Mouse (Mus musculus) 416B (cell line): ENCODE measurements around the gene Olfr10.
A peak's percentile ranks its signal among the peaks of the same experiment; 100 is the strongest.
"Not testable (repeated sequence)": the region's sequence is repeated elsewhere in the genome, so short reads cannot be mapped to it uniquely, and the experiment has no call there.

Experiments
- DNase-seq: peaks from one replicate; pipeline ENCODE4 v3.0.0; 2011; ENCODE audit warnings: low read depth

Gene Olfr10

DNA sequence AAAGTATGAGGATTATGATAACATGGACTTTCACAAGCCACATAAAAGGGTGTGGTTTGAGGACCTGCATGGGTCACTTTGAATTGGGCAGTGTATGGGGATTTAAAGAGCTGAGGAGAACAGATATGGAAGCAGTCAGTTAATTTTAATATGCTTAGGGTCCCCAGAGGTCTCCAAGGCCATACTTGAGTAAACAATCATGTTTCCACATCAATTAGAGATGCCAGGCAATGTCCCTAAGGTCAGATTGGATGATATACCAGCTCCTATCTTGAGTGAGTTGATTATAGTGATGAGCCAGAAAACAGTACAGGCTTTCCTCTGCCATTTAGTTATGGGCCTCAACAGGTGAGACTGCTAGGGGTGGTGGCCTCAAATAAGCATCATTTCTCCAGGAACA lies at the start of gene Olfr10:
Gene Olfr10 (plus strand): TSS at position 301 of the 400 bp plus-strand sequence.
- no peak for DNase-seq

DNA sequence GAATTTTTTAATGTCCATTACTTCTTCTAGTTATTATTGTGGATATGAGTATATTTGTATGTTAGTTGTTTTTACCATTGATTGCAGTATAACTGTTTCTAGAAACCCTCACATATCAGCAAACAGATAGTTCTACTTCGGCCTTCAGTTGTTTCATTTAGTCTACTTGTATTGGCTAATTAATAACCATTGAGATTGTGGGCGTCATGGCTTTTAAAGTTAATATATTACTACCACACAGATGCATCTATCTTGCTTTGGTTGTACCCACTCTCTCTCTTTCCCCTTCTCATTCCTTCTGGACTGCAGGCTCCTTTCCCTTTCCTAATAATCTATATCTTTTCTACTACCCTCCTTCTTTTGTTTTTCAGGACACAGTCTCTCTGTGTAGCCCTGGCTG lies 45.2 kb upstream of the Olfr10 start:
- DNase-seq: no peak

DNA sequence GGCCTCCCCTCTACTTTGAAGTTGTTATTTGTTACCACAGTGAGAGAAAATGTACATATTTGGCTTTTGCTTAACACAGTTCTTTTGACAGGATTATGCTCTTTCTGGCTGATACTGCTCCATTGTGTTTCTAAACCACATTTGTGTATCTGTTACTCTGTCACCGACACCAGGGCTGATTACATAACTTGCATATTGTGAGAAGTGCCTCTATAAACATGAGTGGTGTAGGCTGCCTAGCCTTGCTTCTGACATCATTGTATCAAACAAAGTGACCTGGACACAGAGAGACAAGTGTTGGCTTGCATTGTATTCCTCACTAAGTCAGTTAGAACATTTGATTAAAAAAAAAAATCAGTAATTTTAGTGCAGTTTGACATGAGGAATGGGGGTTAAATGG lies 44.7 kb upstream of the Olfr10 start:
- DNase-seq: no peak

DNA sequence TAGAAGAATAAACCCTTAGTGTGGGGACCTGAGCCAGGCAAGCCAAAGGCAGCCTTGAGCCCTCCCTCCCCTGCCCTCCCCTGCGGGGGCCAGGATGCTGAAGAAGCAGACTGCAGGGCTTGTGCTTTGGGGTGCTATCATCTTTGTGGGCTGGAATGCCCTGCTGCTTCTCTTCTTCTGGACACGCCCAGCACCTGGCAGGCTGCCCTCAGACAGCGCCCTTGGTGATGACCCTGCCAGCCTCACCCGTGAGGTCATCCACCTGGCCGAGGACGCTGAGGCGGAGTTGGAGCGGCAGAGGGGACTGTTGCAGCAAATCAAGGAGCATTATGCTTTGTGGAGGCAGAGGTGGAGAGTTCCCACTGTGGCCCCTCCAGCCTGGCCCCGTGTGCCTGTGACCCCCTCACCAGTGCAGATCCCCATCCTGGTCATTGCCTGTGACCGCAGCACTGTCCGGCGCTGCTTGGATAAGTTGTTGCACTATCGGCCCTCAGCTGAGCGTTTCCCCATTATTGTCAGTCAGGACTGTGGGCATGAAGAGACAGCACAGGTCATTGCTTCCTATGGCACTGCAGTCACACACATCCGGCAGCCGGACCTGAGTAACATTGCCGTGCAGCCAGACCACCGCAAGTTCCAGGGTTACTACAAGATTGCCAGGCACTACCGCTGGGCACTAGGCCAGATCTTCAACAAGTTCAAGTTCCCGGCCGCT lies 43.8 kb upstream of the Olfr10 start:
- no peak for DNase-seq

DNA sequence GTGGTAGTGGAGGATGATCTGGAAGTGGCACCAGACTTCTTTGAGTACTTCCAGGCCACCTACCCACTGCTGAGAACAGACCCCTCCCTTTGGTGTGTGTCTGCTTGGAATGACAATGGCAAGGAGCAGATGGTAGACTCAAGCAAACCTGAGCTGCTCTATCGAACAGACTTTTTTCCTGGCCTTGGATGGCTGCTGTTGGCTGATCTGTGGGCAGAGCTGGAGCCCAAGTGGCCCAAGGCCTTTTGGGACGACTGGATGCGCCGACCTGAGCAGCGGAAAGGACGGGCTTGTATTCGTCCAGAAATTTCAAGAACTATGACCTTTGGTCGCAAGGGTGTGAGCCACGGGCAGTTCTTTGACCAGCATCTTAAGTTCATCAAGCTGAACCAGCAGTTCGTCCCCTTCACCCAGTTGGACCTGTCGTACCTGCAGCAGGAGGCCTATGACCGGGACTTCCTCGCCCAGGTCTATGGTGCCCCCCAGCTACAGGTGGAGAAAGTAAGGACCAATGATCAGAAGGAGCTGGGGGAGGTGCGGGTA lies 43.2 kb upstream of the Olfr10 start:
- no peak for DNase-seq

DNA sequence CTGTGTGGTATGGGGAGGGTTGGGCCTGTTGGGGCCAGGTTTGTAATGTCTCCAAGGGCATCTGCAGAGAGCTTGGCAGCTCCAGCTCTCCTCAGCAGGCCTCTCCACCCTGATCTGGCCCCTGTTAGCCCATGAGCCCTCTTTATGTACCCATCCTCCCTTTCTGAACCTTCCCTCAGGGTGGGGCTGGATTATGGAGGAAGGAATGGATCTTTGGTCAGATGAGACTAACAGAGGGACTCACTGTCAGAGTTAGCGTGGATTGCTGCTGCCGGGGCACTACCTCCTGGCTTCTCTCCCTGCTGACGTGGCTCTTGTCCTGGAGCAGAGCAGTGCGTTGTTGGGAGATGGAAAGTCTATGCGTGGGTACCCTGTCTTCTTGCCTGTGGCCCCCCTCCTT lies 42.3 kb upstream of the Olfr10 start:
- no peak for DNase-seq

DNA sequence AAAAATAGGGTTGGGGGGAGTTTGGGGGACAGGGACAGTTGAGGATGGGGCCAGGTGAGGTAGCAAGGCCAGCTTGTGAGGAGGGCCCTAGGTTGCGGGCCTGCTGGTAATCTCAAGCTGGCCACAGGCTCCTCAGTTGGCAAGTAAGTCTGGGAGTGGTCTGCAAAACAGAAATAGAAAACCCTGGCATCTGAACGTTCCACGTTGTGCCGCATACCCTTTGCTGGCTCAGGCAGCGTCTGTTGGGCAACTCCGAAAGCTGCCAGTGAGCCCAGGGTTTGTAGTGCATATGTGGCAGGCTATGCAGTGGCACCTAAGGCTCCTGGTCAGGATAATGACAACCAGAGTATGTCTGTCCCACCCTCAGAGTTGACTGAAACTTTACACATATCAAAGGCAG lies 41.4 kb upstream of the Olfr10 start:
- no peak for DNase-seq

DNA sequence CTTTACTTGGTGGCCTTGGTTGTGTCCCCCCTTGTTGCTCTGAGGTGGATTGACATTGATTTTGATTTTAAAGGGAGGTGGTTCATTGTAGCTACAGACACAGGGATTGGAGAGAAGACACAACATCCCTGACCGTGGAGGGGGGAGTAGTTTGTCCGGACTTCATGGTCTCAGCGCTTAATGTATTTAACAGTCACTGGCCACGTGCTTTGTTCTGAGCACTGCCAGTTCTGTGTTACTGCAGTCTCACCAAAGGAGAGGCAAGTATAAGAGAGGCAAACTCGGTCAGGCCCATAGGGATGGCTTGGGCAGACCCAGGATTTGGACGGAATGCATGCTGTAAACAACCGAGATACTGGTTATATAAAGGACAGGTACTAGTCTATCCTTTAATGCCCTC lies 40.5 kb upstream of the Olfr10 start:
- no peak for DNase-seq

DNA sequence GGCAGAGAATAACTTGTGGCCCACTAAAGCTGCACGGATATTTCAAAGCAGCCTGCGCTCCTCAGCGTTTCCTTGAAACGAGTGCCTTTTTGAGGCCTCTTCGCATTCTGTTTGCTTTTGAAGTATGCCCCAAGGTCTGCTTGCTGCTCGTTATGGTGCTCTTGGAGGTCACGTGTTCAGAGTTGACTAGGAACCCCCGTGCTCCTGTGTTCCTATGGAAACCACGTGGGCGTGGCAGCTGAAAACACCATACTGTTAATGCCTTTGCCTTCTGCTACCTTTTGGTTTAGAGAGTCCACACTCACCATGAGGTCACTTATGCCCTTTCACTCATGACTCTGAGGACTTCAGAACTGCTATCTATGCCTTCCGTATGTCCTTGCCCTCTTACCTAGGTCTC lies 39.9 kb upstream of the Olfr10 start:
- no peak for DNase-seq

DNA sequence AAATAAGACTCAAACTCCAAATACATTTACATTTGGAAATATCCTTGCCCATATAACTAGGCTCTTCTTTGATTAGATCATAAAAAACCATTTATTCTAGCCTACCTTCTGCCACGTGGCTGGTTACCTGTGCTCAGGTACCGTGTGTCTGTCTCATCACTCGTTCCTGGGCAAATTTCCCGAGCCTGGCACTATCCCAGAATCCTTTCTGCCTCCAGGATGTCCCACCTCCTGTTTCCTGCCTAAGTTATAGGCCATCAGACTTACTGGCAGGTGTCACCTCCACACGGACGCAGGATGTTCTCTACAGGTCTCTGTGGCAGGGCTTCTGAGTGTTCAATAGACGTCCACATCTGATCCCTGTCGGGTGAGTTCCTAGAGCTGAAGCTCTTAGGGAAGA lies 39.4 kb upstream of the Olfr10 start:
- DNase-seq: no peak

DNA sequence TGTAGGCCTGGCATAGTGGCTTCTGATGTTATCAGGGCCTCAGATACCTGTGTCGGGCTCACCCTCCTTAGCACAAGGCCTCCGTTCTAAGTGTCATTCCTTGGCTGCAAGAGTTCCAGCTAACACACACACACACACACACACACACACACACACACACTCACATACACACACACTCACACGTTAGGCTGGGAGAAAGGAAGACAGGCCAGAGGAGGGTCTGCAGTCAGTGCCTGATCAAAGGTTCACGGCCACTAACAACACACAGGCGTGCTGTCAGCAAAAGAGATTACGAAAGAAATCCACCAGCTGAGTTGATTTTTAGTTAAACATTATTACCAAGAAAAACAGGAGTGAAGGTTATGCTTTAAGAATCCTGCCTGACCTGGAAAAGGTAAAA lies 37.9 kb upstream of the Olfr10 start:
- no peak for DNase-seq

DNA sequence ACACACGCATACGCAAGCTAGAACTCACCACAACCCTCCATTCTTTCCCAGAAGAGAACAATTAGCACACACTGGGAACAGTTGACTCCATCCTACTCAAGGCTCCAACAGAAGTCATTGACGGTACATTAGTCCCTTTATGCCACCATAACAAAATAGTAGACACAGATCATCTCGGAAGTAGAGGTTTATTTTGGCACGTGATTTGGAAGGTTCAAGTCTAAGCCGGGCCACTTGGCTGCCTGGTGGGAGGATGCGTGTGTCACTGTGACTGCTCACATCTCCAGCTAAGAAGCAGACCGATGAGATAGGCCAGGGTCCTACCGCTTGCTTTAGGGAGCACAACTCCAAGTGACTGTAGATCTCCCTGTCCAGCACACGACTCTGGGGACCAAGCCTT lies 37.2 kb upstream of the Olfr10 start:
- no peak for DNase-seq

DNA sequence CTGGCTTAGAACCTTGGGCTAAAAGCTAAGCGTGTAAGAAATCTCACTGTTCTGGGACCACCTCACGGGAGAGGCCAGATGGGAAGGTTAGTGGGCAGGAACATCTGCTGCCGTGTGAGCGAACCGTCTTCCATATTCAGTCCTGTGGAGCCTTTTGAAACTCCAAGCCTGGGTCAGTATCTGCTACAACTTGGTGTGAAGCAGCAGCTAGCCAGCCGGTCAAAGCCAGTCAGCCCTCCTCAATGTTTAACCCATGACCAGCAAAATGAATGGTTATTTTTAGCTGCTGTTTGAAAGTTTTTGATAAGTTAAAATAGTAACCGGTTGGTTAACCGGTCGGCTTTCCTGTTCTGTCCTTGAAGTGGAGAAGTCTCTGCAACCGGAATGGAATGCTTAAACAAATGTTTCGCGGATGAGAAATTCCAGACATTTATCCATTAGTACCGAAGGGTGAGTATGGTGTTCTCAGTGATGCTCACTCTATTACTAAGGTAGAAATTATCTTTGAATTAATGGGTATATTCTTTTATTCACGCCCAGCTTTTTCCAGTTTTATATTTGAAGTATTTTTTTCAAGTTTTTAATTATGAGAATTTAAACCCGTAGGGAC lies 36.5 kb upstream of the Olfr10 start:
- no peak for DNase-seq

DNA sequence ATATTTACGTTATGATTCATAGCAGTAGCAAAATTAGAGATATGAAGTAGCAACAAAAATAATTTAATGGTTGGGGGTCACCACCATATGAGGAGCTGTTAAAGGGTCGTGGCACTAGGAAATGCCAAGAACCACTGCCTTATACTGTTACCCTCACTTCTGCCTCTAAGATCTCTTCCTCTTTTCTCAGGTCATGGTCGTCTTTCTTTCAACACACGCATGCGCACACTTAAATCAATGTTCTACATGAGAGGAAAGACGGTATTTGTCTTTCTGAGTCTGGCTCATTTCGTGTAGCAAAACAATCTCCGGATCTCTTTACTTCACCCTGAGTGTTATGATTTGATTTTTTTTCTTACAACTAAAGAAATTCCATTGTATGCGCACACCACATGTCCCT lies 34.8 kb upstream of the Olfr10 start:
- DNase-seq: no peak

DNA sequence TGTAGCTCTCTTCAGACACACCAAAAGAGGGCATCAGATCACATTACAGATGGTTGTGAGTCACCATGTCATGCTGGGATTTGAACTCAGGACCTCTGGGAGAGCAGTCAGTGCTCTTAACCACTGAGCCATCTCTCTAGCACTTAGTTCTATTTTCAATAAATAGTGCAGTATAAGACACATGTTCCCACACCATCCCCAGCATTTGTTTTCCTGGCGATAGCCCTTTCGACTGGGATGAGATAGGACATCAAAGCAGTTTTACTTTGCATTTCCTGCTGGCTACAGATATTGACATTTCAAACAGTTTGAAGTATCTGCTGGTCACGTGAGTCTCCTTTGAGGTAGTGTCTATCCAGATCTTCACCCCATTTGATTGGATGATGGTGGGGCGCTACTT lies 34.2 kb upstream of the Olfr10 start:
- DNase-seq: no peak

DNA sequence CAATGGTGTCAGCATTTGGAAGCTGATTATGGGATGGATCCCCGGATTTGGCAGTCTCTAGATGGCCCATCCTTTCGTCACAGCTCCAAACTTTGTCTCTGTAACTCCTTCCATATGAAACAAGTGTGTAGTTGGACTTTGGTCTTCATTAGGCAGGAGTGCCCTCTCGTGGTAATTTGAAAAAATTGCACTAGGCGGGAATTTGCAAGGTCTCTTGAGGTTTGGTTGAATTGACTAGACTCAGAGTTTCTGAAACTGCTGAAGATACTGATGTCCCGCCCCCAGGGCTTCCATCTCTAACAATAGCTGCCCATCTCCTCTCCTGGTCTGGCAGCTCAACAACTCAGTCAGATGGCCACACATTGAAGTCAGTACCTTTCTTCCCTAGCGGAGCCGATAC lies 33.2 kb upstream of the Olfr10 start:
- peak; percentile 83 for DNase-seq

DNA sequence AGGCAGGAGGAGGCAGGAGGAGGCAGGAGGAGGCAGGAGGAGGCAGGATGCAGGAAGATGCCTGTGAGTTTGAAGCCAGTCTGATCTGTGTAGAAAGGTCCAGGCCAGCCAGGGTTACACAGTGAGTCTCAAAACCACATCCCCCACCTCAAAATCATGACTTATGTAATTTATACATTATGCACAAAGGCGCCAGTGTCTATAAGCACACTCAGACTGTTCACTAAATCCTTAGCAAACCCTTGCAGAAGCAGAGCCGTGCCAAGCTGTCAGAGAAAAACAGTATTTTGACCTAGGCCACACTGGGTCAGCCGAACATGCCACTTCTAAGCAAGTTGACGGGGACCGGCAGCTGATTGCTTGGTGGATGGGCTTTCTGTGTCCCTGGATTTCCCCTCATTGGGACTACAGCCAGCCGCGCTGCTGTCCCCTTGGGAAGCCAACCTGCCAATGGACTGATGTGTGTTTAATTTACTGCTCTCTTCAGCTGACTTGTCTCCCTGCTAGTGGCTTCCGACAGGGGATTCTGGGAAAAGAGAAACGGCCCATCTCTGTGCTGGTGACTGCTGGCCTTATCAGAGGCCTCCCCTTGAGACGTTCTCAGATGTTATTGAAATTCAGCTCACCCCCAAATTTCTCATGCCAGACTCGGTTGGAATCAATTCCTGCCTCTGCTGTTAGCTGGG lies 30.6 kb upstream of the Olfr10 start:
- no peak for DNase-seq

DNA sequence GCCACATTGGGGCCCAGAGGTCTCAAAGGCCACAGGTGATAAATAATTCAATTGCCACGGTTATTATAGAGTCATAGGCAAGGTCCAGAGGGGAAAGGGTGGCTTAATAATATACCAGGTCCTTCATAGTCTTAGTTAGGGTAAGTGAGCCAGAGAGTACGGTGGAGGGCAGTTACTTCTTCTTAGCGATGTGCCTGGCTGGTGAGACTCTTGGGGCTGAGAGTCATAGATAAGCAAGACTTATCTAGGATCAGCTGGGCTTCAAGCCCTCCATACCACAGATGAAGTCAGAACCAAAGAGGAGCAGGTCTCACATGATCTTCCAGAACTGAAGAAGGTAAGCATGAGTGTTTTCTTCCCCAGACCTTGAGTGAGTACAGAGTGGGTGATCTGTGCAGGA lies 26.3 kb upstream of the Olfr10 start, which contains the start of gene Olfr1393:
Gene Olfr1393 (plus strand): TSS at position 83 of the 400 bp plus-strand sequence.
- DNase-seq: no peak

DNA sequence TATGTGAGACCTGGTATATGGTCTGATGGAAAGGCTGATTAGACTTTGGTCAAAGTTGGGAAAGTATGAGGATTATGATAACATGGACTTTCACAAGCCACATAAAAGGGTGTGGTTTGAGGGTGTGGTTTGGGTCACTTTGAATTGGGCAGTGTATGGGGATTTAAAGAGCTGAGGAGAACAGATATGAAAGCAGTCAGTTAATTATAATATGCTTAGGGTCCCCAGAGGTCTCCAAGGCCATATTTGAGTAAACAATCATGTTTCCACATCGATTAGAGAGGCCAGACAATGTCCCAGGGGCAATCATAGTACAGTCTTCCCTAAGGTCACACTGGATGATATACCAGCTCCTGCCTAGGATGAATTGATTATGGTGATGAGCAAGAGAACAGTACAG lies 19.6 kb upstream of the Olfr10 start, which contains the start of gene Olfr1392:
Gene Olfr1392 (plus strand): TSS at position 301 of the 400 bp plus-strand sequence.
- DNase-seq: not testable (repeated sequence)

DNA sequence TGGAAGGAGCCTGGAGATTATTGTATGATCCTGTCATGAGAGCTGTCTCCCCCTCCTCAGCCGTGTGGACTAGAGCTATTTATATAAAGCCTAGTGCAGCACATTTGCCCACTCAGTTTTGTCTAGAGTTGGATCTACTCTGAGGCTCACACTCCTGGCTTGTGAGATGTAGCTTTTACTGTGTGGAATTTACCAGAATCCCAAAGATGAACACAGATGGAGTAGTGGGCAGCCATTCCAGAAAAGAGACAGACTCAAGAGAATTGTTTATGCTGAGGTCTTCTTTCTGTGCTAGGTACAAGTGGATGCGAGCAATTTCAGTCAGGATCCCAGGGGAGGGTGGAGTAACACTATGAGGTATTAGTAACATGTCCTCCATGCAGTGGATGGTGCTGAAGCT lies 17.3 kb upstream of the Olfr10 start:
- DNase-seq: no peak

DNA sequence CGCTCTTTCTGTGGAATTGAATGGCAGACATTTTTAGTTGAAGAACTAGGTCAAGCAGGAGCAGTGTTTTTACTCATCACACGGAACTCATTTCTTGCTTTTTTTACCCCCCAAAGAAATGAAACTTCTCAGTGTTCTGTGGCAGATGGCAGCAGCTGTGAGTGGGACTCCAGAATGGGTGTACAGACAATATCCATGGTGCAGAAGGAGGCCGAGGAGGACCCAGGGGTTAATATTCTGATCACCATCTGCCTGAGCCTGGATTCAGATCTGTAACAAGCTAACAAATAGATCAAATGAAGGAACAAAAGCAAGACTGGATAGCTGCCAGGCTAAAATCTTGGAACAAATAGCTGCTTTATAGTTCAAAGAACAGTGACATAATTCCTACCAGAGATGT lies 11.8 kb upstream of the Olfr10 start:
- no peak for DNase-seq

DNA sequence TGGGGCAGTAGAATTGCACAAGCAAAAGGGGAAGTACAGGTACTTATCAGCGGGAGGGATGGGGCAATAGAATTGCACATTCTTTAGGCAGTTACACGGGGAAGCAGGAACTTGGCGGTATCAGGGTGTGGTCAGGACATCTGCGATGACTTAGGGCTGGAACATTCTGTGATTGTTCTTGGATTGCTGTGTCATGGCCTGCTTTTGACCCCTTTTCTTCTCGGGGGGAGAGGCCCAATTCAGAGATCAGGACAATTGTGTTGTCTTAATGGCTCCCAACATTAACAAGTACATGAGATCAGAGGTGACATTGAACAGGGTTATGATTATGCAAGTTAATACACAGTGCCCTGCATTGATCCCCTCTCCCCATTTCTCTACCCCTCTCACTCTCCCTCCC lies 4.0 kb downstream of the Olfr10 start:
- peak; percentile 7 for DNase-seq

DNA sequence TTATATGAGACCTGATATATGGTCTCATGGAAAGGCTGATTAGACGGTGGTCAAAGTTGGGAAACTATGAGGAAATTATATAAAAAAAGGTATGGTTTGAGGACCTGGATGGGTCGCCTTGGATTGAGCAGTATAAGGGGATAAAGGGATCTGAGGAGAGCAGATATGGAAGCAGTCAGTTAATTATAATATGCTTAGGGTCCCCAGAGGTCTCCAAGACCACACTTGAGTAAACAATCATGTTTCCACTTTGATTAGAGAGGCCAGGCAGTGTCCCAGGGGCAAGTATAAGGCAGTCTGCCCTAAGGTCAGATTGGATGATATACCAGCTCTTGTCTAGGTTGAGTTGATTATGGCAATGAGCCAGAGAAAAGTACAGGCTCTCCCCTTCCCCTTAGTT lies 17.9 kb downstream of the Olfr10 start, which contains the start of gene Olfr1391:
Gene Olfr1391 (plus strand): TSS at position 301 of the 400 bp plus-strand sequence.
- DNase-seq: no peak
